Mouse (Mus musculus) left cerebral cortex, postnatal 4 days (tissue): ENCODE measurements around the gene Slc44a1. TPM values are rescaled to one million over a fixed set of nuclear protein-coding genes. Genes with fewer than 3 reads are reported as not detected.

Source experiments
- DNase-seq: peaks from one replicate; pipeline ENCODE4 v3.0.0-alpha.2; 2022
- intact Hi-C: fragments of 180-260 bp; cut with DNase I; formaldehyde crosslinking; loops from one replicate; pipeline ENCODE4 v1.15.1; 2025
- total RNA-seq, 2 experiments: library from RNA; stranded (reverse); gene quantifications; 2 replicates each; pipeline ENCODE4 v1.2.3; 2021

The Slc44a1 gene
- total RNA-seq, 2 experiments from 2014 or later: 47.3 to 48.1 TPM

GRCm38 (mm10) chr4:53427120-53427519 is 13.1 kb upstream of the Slc44a1 start:
- DNase-seq: no peak
- intact Hi-C loops: no loop called here

GRCm38 (mm10) chr4:53430522-53430921 is 9.7 kb upstream of the Slc44a1 start:
- no peak for DNase-seq
- intact Hi-C loops: no loop called here

GRCm38 (mm10) chr4:53431585-53432234 is 8.5 kb upstream of the Slc44a1 start:
- intact Hi-C loops: no loop called here
- peak; percentile 19 for DNase-seq

- DNase-seq: no peak
- intact Hi-C loops: no loop called here
These were observed 3.0 kb upstream of the Slc44a1 start for GRCm38 (mm10) chr4:53437110-53437755.

GRCm38 (mm10) chr4:53438386-53438785 is 1.8 kb upstream of the Slc44a1 start:
- intact Hi-C loops: no loop called here

GRCm38 (mm10) chr4:53438836-53439480 is 1.3 kb upstream of the Slc44a1 start:
- intact Hi-C loops: no loop called here
- DNase-seq: no peak

More at GRCm38 (mm10) chr4:53438386-53438785, 1.8 kb upstream of the Slc44a1 start:
- no peak for DNase-seq

- DNase-seq: no peak
- intact Hi-C loops: loop anchor here (10.0 kb wide), 2 partner anchors 55 to 105 kb away; no protein-coding TSS in a partner anchor
These were observed 590 bp upstream of the Slc44a1 start for GRCm38 (mm10) chr4:53439636-53440009.

- DNase-seq: peak; percentile 32
- intact Hi-C loops: loop anchor here (10.0 kb wide), 2 partner anchors 56 to 104 kb away; no protein-coding TSS in a partner anchor
These were observed 781 bp downstream of the Slc44a1 start for GRCm38 (mm10) chr4:53440816-53441571.

GRCm38 (mm10) chr4:53441683-53442082 is 1.5 kb downstream of the Slc44a1 start:
- intact Hi-C loops: loop anchor here (10.0 kb wide), 2 partner anchors 57 to 103 kb away; no protein-coding TSS in a partner anchor
- no peak for DNase-seq

GRCm38 (mm10) chr4:53446216-53446615 is 6.0 kb downstream of the Slc44a1 start:
- DNase-seq: no peak
- intact Hi-C loops: loop anchor here (10.0 kb wide), 2 partner anchors 61 to 99 kb away; no protein-coding TSS in a partner anchor

- intact Hi-C loops: loop anchor here (10.0 kb wide), 2 partner anchors 63 to 97 kb away; no protein-coding TSS in a partner anchor
These were observed 7.6 kb downstream of the Slc44a1 start for GRCm38 (mm10) chr4:53447773-53448172.

GRCm38 (mm10) chr4:53450736-53451135 is 10.5 kb downstream of the Slc44a1 start:
- intact Hi-C loops: no loop called here
- DNase-seq: peak; percentile 53

More at GRCm38 (mm10) chr4:53447773-53448172, 7.6 kb downstream of the Slc44a1 start:
- no peak for DNase-seq

GRCm38 (mm10) chr4:53451887-53452286 is 11.7 kb downstream of the Slc44a1 start:
- DNase-seq: no peak
- intact Hi-C loops: no loop called here

- intact Hi-C loops: no loop called here
- no peak for DNase-seq
These were observed 12.2 kb downstream of the Slc44a1 start for GRCm38 (mm10) chr4:53452457-53452856.

GRCm38 (mm10) chr4:53452976-53453889 is 13.0 kb downstream of the Slc44a1 start:
- intact Hi-C loops: no loop called here
- no peak for DNase-seq

- no peak for DNase-seq
- intact Hi-C loops: no loop called here
These were observed 15.7 kb downstream of the Slc44a1 start for GRCm38 (mm10) chr4:53455885-53456284.

GRCm38 (mm10) chr4:53456570-53456969 is 16.4 kb downstream of the Slc44a1 start:
- intact Hi-C loops: no loop called here
- DNase-seq: no peak

GRCm38 (mm10) chr4:53458503-53458902 is 18.3 kb downstream of the Slc44a1 start:
- intact Hi-C loops: no loop called here
- DNase-seq: no peak

- no peak for DNase-seq
- intact Hi-C loops: no loop called here
These were observed 19.5 kb downstream of the Slc44a1 start for GRCm38 (mm10) chr4:53459697-53460096.

- DNase-seq: no peak
- intact Hi-C loops: no loop called here
These were observed 20.8 kb downstream of the Slc44a1 start for GRCm38 (mm10) chr4:53461026-53461425.
